Mouse (Mus musculus): ENCODE data around the gene Serpina5.

Serpina5 gene

DNA sequence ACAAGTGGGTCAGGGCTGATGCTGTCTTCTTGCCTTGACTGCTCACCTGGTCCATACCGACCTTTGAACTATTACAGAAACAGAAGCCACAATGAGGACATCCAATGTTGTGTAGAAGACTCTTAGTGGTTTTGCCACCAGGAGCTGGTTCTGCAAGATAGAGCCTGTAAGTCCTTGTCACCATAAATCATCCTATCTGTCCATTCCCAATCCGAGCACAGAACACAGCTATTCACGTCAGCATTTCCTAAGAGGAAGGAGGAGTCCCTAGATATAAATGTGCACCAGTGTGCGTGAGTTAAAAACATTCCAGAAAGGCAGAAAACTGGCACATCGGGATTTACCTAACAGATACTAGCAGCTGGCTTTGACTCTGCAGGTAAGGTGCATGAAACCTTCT is 26.8 kb downstream of the Serpina5 start, which contains the start of gene Serpina3b:
Gene Serpina3b (plus strand): TSS at position 301 of the 400 bp plus-strand sequence.
- no peak for DNase-seq (ENCODE audit: low spot score in 2 of 2)

DNA sequence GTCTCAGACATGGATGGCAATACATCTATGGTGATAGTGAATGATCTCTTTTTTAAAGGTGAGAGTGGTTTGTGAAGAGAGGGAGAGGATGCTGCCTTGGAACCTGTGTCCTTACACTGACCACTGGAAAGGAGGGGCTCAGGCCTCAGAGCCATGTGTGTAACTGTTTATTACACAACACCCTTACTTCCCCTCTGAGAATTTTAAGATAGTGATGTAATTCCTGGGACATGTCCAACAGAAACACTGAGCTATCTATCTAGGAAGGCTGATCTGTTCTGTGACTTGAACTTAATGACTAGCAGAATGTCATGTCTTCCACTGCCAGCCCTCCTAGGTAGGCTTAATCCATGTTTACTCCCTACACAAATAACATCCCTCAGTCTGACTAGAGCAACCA is 30.1 kb downstream of the Serpina5 start:
- DNase-seq (ENCODE audit: low spot score in 2 of 2) = no peak

DNA sequence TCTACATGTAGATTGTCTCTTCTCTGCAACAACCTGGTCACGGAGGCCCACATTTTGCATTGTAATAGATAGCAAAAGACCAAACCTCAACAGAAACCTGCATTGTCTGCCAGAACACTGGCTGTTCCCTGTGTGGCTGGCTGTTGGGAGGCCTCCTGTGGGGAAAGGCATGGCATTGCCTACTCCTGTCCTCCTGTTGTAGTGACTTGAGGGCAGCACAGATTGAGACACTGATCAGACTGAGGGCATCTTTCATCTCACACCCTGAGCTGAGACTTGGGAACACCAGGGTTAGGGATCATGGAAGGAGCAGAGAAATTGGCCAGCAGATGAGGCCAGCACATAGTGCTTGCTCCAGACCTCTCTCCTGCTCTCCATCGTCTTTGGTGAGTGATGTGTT is 37.3 kb downstream of the Serpina5 start:
- no peak for DNase-seq (ENCODE audit: low spot score in 2 of 2)

DNA sequence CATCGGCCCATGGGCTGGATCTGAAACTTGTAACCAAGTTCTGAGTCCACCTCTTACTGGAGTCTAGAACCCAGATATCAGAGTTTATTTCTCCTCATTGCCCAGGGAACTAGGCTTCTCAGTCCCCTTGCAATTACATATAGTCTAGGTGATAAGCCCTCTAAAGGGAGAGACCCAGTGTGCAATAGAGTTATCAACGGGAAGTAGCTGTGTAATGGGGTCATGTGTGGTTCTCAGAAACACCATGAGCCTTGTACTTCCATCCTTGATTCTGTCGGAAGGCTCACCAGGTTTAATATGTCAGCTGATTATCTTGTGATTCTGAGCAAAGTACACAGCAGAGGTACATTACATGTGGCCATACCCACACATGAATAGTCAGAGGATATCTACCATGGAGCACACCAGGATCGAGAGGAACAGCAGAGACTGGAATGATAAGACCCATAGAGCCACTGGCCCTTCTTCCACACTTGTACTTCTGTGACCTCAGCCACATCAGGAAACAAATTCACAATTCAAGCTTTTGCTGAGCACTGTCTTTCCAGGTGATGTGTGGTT is 39.7 kb downstream of the Serpina5 start:
- DNase-seq (ENCODE audit: low spot score in 2 of 2) = no peak

DNA sequence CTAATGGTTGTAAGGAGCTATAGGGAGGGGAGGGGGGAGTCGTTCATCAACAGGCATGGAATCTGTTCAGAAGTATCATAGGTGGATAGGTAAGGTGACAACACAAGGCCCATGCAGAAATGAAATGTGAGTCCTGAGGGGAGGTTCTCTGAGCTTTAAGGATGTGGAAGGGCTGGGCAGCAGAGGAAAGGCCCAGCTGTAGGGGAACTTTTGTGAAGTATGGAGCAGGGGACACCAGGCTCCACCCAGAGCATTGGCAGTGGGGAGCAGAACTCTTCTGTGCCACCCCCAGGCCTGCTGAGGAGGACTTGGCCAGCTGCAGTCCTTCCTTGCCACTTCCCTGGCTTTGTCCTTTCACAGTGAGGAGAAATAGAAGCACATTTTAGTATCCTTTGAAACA is 40.6 kb downstream of the Serpina5 start:
- DNase-seq (ENCODE audit: low spot score in 2 of 2) = no peak

DNA sequence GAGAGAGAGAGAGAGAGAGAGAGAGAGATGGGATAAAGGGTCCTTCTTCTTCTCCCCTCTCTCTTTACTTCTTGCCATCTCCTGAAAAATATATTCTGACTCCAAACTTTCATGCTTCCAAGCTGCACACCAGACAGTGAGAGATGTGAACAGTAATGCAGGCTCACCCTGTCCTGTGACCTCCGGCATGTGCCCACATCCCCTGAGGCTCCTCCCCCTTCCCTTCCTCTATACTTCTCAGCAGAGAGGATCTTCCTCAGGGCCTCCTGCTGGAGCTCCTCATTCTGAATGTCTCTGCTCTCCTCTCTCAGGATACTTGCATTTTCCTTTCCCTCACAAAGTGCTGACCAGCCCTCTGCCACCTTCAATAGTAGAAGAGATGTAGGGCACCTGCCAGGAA is 41.5 kb downstream of the Serpina5 start:
- DNase-seq (ENCODE audit: low spot score in 2 of 2) = no peak

DNA sequence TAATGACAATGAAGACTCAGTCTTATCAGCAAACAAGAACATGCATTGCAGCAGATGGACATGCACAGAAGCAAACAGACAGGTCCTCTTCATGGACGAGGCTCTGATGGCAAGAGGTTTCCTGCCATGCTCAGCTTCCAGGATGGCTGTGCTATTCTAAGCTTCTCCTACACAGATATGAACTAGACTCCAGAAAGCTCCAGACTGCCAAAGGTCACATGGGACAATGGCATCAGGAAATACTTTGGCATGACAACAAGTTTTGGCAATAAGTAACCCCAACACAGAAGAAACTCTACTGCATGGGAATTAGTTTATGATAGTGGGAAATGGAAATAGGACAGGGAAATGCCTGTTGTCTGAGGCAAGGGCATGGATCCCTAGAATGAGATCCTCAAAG is 42.4 kb downstream of the Serpina5 start:
- DNase-seq (ENCODE audit: low spot score in 2 of 2) = no peak

DNA sequence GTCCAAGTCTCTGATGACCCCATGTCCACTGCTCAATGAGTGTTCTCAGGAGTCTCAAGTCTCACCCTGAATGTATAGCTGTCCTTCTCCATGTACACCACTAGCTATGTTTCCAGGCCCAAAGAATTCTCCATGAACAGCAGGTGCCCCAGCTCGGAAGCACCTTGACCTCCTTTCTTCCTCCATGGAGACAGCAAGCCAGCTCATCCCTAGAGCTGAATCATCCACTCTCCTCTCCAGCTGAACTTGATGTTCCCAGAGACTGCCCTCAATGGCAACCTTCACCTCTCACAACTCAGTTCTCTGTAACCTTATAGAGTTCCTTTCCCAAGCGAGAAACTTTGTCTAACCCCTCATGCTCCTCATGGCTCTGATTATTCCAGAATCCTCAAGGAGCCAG is 44.7 kb downstream of the Serpina5 start:
- DNase-seq (ENCODE audit: low spot score in 2 of 2) = no peak

DNA sequence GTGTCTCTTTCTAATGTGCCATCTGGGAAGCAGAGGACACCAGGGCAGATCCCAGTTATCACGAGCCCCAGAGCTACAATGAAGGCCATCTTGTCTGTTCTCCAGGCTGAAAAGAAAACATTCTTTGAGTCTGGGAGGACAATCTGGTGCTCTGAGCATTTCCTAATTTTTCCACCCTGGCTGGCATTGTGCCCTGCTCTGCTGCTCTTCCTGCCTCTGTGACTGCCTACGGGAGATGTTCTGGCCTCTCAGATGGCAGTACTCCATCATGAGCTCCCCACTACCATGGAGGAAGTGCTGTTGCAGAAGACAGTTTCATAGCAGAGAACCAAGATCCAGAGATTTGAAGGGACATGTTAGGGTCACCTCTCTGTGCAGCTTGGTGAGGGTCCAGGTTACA is 51.1 kb downstream of the Serpina5 start:
- no peak for DNase-seq (ENCODE audit: low spot score in 2 of 2)

DNA sequence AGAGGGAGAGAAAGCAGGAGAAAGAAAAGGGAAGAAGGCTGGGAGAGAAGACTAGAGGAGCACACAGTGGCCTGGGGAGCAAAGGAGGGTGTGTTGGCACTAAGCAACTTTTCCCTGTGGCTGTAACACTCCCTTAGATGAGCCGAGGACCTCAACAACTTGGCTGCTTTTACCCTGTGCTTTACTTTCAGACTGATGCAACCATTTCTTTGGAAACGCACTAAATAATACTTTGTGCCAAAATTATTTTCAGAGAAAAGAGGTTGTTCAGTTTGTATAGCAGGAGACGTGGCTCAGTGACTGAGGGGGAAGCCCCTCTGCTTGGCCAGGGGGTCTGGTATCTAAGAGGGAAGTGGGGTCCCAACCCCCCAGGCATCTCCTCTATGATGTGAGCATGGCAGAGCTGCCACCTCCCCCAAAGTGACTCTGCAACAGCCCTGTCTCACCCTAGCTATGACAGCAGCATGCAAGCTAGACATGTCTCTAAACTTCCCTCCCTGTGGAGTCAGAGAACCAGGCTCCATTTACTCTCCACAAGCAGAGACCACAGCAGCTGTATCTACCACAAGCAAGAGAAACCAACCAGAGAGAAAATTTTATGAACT is 52.2 kb downstream of the Serpina5 start:
- DNase-seq (ENCODE audit: low spot score in 2 of 2) = no peak

DNA sequence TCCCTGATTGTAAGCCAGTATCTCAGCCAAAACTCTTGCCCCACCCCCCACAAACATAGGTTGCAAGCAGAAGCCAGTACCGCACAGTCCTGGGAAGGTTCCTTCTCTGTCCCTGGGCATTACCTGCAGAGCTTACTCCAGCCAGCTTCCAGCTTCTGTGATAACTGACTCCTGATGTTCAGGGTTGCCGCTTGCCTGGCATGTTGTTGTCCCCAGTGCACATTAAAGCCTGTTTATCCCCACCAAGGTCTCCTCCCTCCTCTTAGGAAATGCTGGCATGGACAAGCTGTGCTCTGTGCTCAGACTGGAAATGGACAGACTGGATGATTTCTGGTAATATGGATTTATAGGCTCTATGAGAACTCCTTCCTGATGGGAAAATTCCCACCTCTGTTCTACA is 52.7 kb downstream of the Serpina5 start, which contains the start of gene Serpina3c:
Gene Serpina3c (minus strand): TSS at position 215 of the 400 bp plus-strand sequence.
- DNase-seq (ENCODE audit: low spot score in 2 of 2) = no peak

All from spleen, postnatal 14 days (tissue).